Mouse (Mus musculus) gastrocnemius, postnatal 36 days (tissue): Measurements from ENCODE around the gene Slc22a13. TPM values are rescaled to one million over a fixed set of nuclear protein-coding genes. Genes with fewer than 3 reads are reported as not detected.

Experiments
- DNase-seq, 2 experiments: peaks; one replicate each; pipeline ENCODE4 v3.0.0; 2022
- intact Hi-C: fragments of 180-260 bp; cut with DNase I; formaldehyde crosslinking; loops from one replicate; pipeline ENCODE4 v1.15.1; 2025
- total RNA-seq, 2 experiments: library from RNA; stranded (reverse); gene quantifications; 2 replicates each; pipeline ENCODE4 v1.2.3; 2021

Gene Slc22a13
- total RNA-seq, 2 experiments from 2014 or later: 0.13 TPM; not detected in 1

DNA sequence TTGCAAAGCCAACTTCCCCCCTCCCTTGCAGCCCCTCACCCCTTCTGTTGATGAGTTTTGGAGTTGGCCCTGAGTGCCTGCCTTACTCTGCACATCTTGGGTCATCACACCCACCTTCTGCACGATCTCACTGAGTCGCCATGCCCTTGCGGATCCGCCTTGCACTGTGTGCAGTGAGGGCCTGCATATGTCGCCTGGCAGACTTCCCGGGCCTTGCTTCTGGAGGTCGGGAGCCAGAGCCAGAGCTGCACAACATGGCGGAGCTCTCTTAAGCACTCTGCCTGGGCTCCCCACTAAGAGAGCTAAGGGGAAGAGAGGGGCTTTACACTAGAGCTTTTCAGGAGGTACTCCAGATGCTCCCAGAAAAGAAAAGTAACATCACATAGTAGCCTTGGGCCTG, 64.2 kb downstream of the Slc22a13 start:
- intact Hi-C loops: no loop called here
- DNase-seq: no peak

DNA sequence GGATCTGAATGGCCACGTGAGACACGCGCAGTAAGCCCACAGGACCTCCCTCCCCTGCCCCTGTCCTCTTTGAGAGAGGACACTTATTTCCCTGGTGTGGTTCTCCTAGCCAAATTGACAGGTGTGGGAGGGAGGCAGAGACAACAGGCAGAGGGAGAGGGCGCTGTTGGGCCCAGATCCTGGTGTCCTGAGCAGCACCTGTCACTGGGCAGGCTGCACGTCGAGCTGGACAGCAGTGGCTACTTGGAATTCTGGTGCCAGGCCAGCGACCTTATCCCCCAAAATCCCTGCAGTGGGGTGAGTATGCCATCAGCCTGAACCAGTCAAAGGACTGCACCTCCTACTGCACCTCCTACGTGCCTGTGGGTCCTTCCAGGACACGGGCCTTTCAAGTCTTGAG, 65.5 kb downstream of the Slc22a13 start:
- DNase-seq: no peak
- intact Hi-C loops: no loop called here

Other genes with a start within 250 kb of the Slc22a13 start
- gene Vill, start 156.3 kb downstream of the Slc22a13 start, total RNA-seq: under 1 TPM; 0.18 to 0.81 TPM
- 1 to 10 TPM; 8.2 to 9.0 TPM for gene Plcd1, start 115.6 kb downstream of the Slc22a13 start, total RNA-seq
- gene Dlec1, start 106.6 kb downstream of the Slc22a13 start, total RNA-seq: not detected
- gene Acaa1b, start 52.0 kb downstream of the Slc22a13 start, total RNA-seq: under 1 TPM; 0.31 to 0.54 TPM
- gene Gm47289, start 49.9 kb downstream of the Slc22a13 start, total RNA-seq: not detected
- gene Oxsr1, start 113.3 kb upstream of the Slc22a13 start, total RNA-seq: 10 to 100 TPM; 48.4 to 51.0 TPM
- gene Acaa1a, start 130.6 kb upstream of the Slc22a13 start, total RNA-seq: 10 to 100 TPM; 35.4 to 38.2 TPM
- 1 to 10 TPM; 4.1 to 5.0 TPM for gene Myd88, start 132.3 kb upstream of the Slc22a13 start, total RNA-seq
- gene Xylb, start 148.3 kb upstream of the Slc22a13 start, total RNA-seq: under 1 TPM in 1 of 2 experiments, not detected in 1; 0.37 TPM
- not detected for gene Slc22a14, start 156.5 kb upstream of the Slc22a13 start, total RNA-seq
- gene Acvr2b, start 193.0 kb upstream of the Slc22a13 start, total RNA-seq: 10 to 100 TPM; 11.5 to 15.0 TPM
- 1 to 10 TPM; 1.2 to 1.4 TPM for gene Exog, start 235.8 kb upstream of the Slc22a13 start, total RNA-seq